Mouse (Mus musculus) heart, embryonic 15.5 days (tissue): ENCODE data around the gene Rapgef4. TPM values are rescaled to one million over a fixed set of nuclear protein-coding genes. Genes with fewer than 3 reads are reported as not detected.

Experiments used
- ATAC-seq: fragments of 200-750 bp; cut with Nextera tagmentation; replicated peaks from 2 replicates; pipeline ENCODE4 v1.8.0; 2017; ENCODE audit warnings: low read depth, moderate TSS enrichment; ENCODE audit not compliant: insufficient number of reproducible peaks, insufficient read depth, low FRiP score
- H3K27ac ChIP-seq: fragments of 300-500 bp; sonication (generic); 2 replicates; pipeline ENCODE4 v1.5.1; 2015; ENCODE audit warnings: mild to moderate bottlenecking, inconsistent platforms
- H3K27me3 ChIP-seq: fragments of 300-500 bp; sonication (generic); 2 replicates; pipeline ENCODE4 v1.6.1; 2015; ENCODE audit warnings: inconsistent platforms
- H3K36me3 ChIP-seq: fragments of 300-500 bp; sonication (generic); 2 replicates; pipeline ENCODE4 v1.6.1; 2015; ENCODE audit warnings: mild to moderate bottlenecking, inconsistent platforms
- H3K4me1 ChIP-seq: fragments of 300-500 bp; sonication (generic); replicated peaks from 2 replicates; pipeline ENCODE4 v1.6.1; 2015; ENCODE audit warnings: inconsistent platforms
- H3K4me2 ChIP-seq: fragments of 300-500 bp; sonication (generic); 2 replicates; pipeline ENCODE4 v1.6.1; 2015; ENCODE audit warnings: inconsistent platforms, mild to moderate bottlenecking, moderate library complexity
- H3K4me3 ChIP-seq: fragments of 300-500 bp; sonication (generic); 2 replicates; pipeline ENCODE4 v1.5.1; 2015; ENCODE audit warnings: mild to moderate bottlenecking, inconsistent platforms
- H3K9ac ChIP-seq: fragments of 300-500 bp; sonication (generic); 2 replicates; pipeline ENCODE4 v1.6.1; 2015; ENCODE audit warnings: mild to moderate bottlenecking, inconsistent platforms
- H3K9me3 ChIP-seq: fragments of 300-500 bp; sonication (generic); replicated peaks from 2 replicates; pipeline ENCODE4 v1.6.1; 2016; ENCODE audit warnings: inconsistent platforms
- WGBS: fragments of 180-500 bp; shearing (Covaris S2); methylation state at CpG from one replicate; pipeline ENCODE4 v1.1.7; 2015; ENCODE audit warnings: mixed read lengths; 5-methylcytosine and 5-hydroxymethylcytosine counted together
- polyA plus RNA-seq: library from polyadenylated mRNA; unstranded; fragments of >200 nt; fragmentation: Nextera tagmentation; extraction: Ambion mirVana; gene quantifications from 2 replicates; pipeline ENCODE4 v1.2.1, GENCODE M21; 2015

Gene Rapgef4
- polyA plus RNA-seq, 1 experiment from 2014 or later: 3.7 TPM

GRCm38 (mm10) chr2:72015366-72015765, 34.3 kb downstream of the Rapgef4 start:
- 83% methylated on average over 8 of the region's 8 CpGs for WGBS
- Histone ChIP-seq H3K27ac (no peak overlapping the region), H3K9me3 (no peaks in the 10 kb centered on the region), H3K9ac (no peak overlapping the region), H3K4me1 (no peaks in the 10 kb centered on the region), H3K4me3 (no peak overlapping the region), H3K36me3 (no peaks in the 10 kb centered on the region), H3K27me3 (no peaks in the 10 kb centered on the region), H3K4me2 (no peak overlapping the region)
- no peak for ATAC-seq

GRCm38 (mm10) chr2:72016013-72016412, 35.0 kb downstream of the Rapgef4 start:
- Histone ChIP-seq H3K9me3 (no peaks in the 10 kb centered on the region), H3K9ac (no peak overlapping the region), H3K4me1 (no peaks in the 10 kb centered on the region), H3K27ac (no peak overlapping the region), H3K36me3 (no peaks in the 10 kb centered on the region), H3K27me3 (no peaks in the 10 kb centered on the region), H3K4me3 (no peak overlapping the region), H3K4me2 (no peak overlapping the region)
- WGBS: 33% methylated on average over 5 of the region's 5 CpGs
- ATAC-seq: no peak

- H3K4me1 ChIP-seq: no peaks in the 10 kb centered on the region
- no peak overlapping the region for H3K9ac ChIP-seq
- no peaks in the 10 kb centered on the region for H3K9me3 ChIP-seq
- H3K36me3 ChIP-seq: no peaks in the 10 kb centered on the region
- no peaks in the 10 kb centered on the region for H3K27me3 ChIP-seq
- H3K27ac ChIP-seq: no peak overlapping the region
- no peak for ATAC-seq
- 79% methylated on average over 2 of the region's 2 CpGs for WGBS
- H3K4me2 ChIP-seq: no peak overlapping the region
- no peak overlapping the region for H3K4me3 ChIP-seq
Observed at GRCm38 (mm10) chr2:72017168-72017567, 36.1 kb downstream of the Rapgef4 start.

GRCm38 (mm10) chr2:72018736-72019135, 37.7 kb downstream of the Rapgef4 start:
- no peak for ATAC-seq
- WGBS: 93% methylated on average over 1 of the region's 1 CpGs
- no peak overlapping the region for H3K4me3 ChIP-seq
- H3K9me3 ChIP-seq: no peaks in the 10 kb centered on the region
- no peak overlapping the region for H3K9ac ChIP-seq
- no peaks in the 10 kb centered on the region for H3K36me3 ChIP-seq
- H3K27ac ChIP-seq: no peak overlapping the region
- no peaks in the 10 kb centered on the region for H3K4me1 ChIP-seq
- no peaks in the 10 kb centered on the region for H3K27me3 ChIP-seq
- no peak overlapping the region for H3K4me2 ChIP-seq

GRCm38 (mm10) chr2:72020755-72021154, 39.7 kb downstream of the Rapgef4 start:
- ATAC-seq: no peak
- H3K4me1 ChIP-seq: no peaks in the 10 kb centered on the region
- no peak overlapping the region for H3K27ac ChIP-seq
- H3K4me2 ChIP-seq: no peak overlapping the region
- no peak overlapping the region for H3K9ac ChIP-seq
- H3K36me3 ChIP-seq: no peaks in the 10 kb centered on the region
- 86% methylated on average over 15 of the region's 15 CpGs for WGBS
- no peaks in the 10 kb centered on the region for H3K27me3 ChIP-seq
- no peak overlapping the region for H3K4me3 ChIP-seq
- H3K9me3 ChIP-seq: no peaks in the 10 kb centered on the region

- Histone ChIP-seq H3K9ac (no peak overlapping the region), H3K36me3 (no peaks in the 10 kb centered on the region), H3K4me2 (no peak overlapping the region), H3K27me3 (no peaks in the 10 kb centered on the region), H3K4me1 (no peaks in the 10 kb centered on the region), H3K4me3 (no peak overlapping the region), H3K9me3 (no peaks in the 10 kb centered on the region), H3K27ac (no peak overlapping the region)
- ATAC-seq: no peak
- 90% methylated on average over 5 of the region's 5 CpGs for WGBS
Observed at GRCm38 (mm10) chr2:72021440-72021839, 40.4 kb downstream of the Rapgef4 start.

- Histone ChIP-seq H3K36me3 (no peaks in the 10 kb centered on the region), H3K9me3 (no peaks in the 10 kb centered on the region), H3K4me3 (no peak overlapping the region), H3K27ac (no peak overlapping the region), H3K27me3 (no peaks in the 10 kb centered on the region), H3K4me2 (no peak overlapping the region), H3K4me1 (no peaks in the 10 kb centered on the region), H3K9ac (no peak overlapping the region)
- WGBS: 70% methylated on average over 3 of the region's 3 CpGs
- ATAC-seq: no peak
Observed at GRCm38 (mm10) chr2:72021845-72022244, 40.8 kb downstream of the Rapgef4 start.

GRCm38 (mm10) chr2:72023791-72024190, 42.8 kb downstream of the Rapgef4 start:
- Histone ChIP-seq H3K9ac (no peak overlapping the region), H3K4me1 (no peaks in the 10 kb centered on the region), H3K36me3 (no peaks in the 10 kb centered on the region), H3K9me3 (no peaks in the 10 kb centered on the region), H3K27ac (no peak overlapping the region), H3K4me3 (no peak overlapping the region), H3K27me3 (no peaks in the 10 kb centered on the region), H3K4me2 (no peak overlapping the region)
- ATAC-seq: no peak
- 82% methylated on average over 5 of the region's 5 CpGs for WGBS

- Histone ChIP-seq H3K4me2 (no peak overlapping the region), H3K9ac (no peak overlapping the region), H3K4me3 (no peak overlapping the region), H3K27me3 (no peaks in the 10 kb centered on the region), H3K4me1 (no peaks in the 10 kb centered on the region), H3K9me3 (no peaks in the 10 kb centered on the region), H3K36me3 (no peaks in the 10 kb centered on the region), H3K27ac (no peak overlapping the region)
- WGBS: 87% methylated on average over 5 of the region's 5 CpGs
- no peak for ATAC-seq
Observed at GRCm38 (mm10) chr2:72025660-72026059, 44.6 kb downstream of the Rapgef4 start.

- H3K4me2 ChIP-seq: no peak overlapping the region
- no peaks in the 10 kb centered on the region for H3K27me3 ChIP-seq
- no peak overlapping the region for H3K4me3 ChIP-seq
- H3K4me1 ChIP-seq: no peaks in the 10 kb centered on the region
- no peak overlapping the region for H3K9ac ChIP-seq
- ATAC-seq: no peak
- H3K9me3 ChIP-seq: no peaks in the 10 kb centered on the region
- 75% methylated on average over 1 of the region's 1 CpGs for WGBS
- H3K27ac ChIP-seq: no peak overlapping the region
- H3K36me3 ChIP-seq: no peaks in the 10 kb centered on the region
Observed at GRCm38 (mm10) chr2:72026506-72026905, 45.5 kb downstream of the Rapgef4 start.

GRCm38 (mm10) chr2:72029081-72029480, 48.0 kb downstream of the Rapgef4 start:
- WGBS: 71% methylated on average over 1 of the region's 1 CpGs
- ATAC-seq: no peak

GRCm38 (mm10) chr2:72029586-72030144, 48.6 kb downstream of the Rapgef4 start:
- WGBS: 86% methylated on average over 5 of the region's 5 CpGs
- ATAC-seq: no peak
- H3K27me3 ChIP-seq: no peaks in the 10 kb centered on the region
- no peaks in the 10 kb centered on the region for H3K36me3 ChIP-seq
- H3K4me2 ChIP-seq: no peak overlapping the region
- H3K9me3 ChIP-seq: no peaks in the 10 kb centered on the region
- H3K27ac ChIP-seq: no peak overlapping the region
- H3K9ac ChIP-seq: no peak overlapping the region
- no peak overlapping the region for H3K4me3 ChIP-seq
- H3K4me1 ChIP-seq: no peaks in the 10 kb centered on the region

More at GRCm38 (mm10) chr2:72029081-72029480, 48.0 kb downstream of the Rapgef4 start:
- Histone ChIP-seq H3K4me2 (no peak overlapping the region), H3K27me3 (no peaks in the 10 kb centered on the region), H3K4me3 (no peak overlapping the region), H3K9me3 (no peaks in the 10 kb centered on the region), H3K27ac (no peak overlapping the region), H3K4me1 (no peaks in the 10 kb centered on the region), H3K9ac (no peak overlapping the region), H3K36me3 (no peaks in the 10 kb centered on the region)
